Mouse (Mus musculus) cerebral cortex, adult 2 months (tissue): Measurements from ENCODE around the gene Adgrd1.

Experiments
- WGBS: fragments of 180-500 bp; shearing (Covaris S2); methylation state at CpG from one replicate; pipeline ENCODE4 v1.1.7; 2018; 5-methylcytosine and 5-hydroxymethylcytosine counted together

Adgrd1 gene

GRCm38 (mm10) chr5:129093158-129093557 is 3.4 kb upstream of the Adgrd1 start:
- WGBS, result 58% methylated on average over 4 of the region's 4 CpGs

DNA sequence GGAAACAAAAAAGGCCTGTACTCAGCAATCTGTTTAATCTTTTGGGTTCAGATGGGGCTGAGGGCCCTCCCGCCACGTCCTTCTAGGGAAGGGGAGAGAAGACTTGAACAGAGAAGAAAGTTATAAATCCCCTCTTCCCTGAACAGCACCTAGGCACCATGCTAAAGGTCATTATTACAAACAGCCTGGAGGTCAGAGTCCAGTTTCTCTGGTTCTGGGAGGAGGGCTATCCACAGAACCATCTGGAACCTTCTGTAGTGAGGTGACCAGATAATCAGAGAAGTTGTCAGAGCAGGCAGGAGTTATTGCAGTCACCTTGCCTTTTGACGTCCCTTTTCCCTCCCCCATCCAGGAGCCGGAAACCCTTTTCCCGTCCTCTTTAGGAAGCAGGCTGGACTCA is 2.3 kb upstream of the Adgrd1 start:
- 76% methylated on average over 5 of the region's 5 CpGs for WGBS

- 73% methylated on average over 4 of the region's 4 CpGs for WGBS
These were observed 7.5 kb downstream of the Adgrd1 start for GRCm38 (mm10) chr5:129104043-129104442.

DNA sequence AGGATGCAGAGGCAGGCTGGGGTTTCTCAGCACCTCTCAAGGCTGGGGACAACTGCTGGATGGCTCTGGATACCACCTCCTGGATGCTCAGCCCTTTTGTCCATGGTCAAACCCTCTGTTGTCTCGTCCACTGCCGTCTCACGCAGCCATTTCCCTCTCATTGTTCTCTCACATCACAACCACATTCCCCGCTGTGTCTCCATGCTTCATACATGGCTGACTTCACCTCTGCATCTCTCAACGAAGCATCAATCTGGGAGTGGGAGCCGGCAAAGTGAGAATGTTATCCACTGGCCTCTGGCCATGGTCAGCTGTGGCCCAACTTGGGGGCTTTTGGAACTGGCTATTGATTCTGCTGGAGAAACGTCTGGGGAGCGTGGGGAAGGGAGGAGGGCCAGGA is 15.2 kb downstream of the Adgrd1 start:
- 68% methylated on average over 8 of the region's 8 CpGs for WGBS

GRCm38 (mm10) chr5:129113741-129114476 is 17.4 kb downstream of the Adgrd1 start:
- 32% methylated on average over 13 of the region's 13 CpGs for WGBS

DNA sequence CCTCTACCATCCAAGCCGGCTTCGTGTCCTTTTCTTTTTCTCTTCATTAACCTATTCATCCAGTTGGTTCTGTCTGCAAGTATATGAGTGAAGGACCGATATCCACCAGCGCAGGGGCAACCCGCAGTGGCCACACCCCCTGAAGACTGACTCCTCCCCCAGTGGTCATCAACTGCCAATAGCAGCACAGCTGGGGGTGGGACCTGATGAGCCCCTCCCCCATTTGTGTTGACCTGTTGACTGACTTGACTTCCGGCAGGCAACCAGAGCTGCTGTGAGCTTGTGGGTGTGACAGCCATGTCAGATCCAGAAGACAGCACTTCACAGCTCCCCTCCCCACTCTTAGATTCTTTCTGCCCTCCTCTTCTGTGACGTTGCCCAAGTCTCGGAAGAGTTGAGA is 19.7 kb downstream of the Adgrd1 start:
- 74% methylated on average over 8 of the region's 8 CpGs for WGBS

DNA sequence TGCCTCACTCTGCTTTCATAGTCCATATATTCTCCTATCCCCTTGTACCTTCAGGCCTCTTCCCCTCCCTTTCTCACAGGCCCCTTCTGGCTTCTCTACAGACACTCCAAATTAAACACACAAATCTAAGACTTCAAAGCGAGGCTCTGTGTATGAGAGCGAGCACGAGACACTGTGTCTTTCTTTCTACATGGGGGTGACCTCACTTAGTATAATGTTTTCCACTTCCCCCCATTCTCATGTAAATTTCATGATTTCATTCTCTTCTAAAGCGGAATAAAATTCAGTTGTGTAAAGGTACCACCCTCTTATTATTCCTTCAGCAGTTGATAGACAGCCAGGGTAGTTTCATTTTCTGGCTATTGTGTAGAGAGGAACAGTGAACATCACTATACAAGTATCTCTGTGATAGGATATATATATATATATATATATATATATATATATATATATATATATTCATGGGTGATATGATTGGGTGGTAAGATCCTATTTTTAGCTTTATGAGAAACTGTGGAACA is 21.1 kb downstream of the Adgrd1 start:
- WGBS, result 69% methylated on average over 4 of the region's 4 CpGs

DNA sequence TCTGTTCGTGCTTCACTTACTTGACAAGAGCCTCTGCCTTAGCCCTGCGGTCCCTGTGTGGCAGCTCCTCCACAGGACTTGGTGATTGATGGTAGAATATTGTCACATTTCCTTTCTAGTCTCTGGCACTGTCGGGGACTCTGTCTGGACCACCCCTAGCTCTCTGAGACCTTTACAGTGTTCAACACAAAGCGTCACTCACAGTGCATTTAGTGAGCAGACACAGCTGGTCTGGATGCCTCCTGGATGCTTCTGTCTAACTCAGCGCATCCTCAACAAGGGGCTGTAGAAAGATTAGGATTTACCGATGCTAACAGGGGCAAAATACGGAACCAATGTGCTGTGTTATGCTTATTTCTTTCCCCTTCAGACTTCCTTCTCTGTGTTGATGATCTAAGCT is 22.0 kb downstream of the Adgrd1 start:
- WGBS, result 49% methylated on average over 7 of the region's 7 CpGs

DNA sequence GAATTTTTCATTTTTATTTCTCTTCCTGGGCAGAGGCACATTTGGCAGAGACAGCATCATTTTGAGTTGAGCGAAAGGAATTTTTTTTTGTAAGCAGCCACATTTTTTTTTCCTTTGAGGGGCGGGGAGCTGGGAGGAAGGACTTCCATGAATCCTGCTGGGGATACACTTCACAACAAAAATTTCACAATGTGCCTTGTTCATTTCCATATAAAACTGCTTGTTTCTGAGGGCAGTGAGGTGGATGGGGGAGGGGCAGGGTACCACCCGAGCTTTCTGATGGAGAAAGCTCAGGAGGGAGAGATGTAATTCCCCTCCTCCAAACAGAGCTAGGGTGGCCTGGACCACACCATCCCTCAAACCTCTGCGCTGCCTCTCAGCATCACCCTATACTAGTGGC is 22.6 kb downstream of the Adgrd1 start:
- 59% methylated on average over 4 of the region's 4 CpGs for WGBS

DNA sequence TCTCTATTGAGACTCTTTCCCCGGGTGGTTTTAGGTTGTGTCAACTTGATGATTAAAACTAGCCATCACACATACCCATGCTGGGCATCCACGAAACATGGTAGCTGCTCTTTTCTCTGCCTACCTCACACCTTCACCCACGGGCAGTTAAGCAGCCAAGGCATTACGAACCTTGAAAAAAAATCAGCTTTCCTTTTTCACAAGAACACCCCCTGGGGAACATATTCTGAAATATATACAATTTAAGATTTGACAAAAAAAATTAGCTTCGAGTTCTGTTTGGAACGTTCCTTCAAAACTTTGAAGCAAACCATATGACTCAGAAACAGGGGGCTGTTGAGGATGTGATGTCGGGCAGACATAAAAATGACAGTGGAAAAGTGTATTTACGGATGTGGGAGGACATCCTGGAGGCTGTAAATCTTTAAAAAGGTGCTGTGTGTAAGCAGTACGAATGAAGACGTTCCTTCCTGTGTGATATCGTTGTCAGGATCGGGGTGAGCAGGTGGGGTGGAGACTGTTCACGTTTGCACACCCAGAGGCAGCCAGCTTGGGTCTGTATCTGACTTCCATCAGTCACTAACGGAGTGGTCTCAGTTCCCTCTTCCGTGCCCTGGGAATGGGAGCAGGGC is 25.2 kb downstream of the Adgrd1 start:
- 53% methylated on average over 15 of the region's 15 CpGs for WGBS

- WGBS, result 83% methylated on average over 7 of the region's 7 CpGs
These were observed 25.9 kb downstream of the Adgrd1 start for GRCm38 (mm10) chr5:129122491-129122890.

- WGBS, result 31% methylated on average over 11 of the region's 11 CpGs
These were observed 27.7 kb downstream of the Adgrd1 start for GRCm38 (mm10) chr5:129124070-129124828.

- 97% methylated on average over 22 of the region's 22 CpGs for WGBS
These were observed 31.8 kb downstream of the Adgrd1 start for GRCm38 (mm10) chr5:129128310-129128709.

GRCm38 (mm10) chr5:129130301-129130700 is 33.8 kb downstream of the Adgrd1 start:
- WGBS, result 89% methylated on average over 8 of the region's 8 CpGs

GRCm38 (mm10) chr5:129137405-129137804 is 40.9 kb downstream of the Adgrd1 start:
- WGBS, result 51% methylated on average over 5 of the region's 5 CpGs

- WGBS, result 34% methylated on average over 15 of the region's 15 CpGs
These were observed 42.0 kb downstream of the Adgrd1 start for GRCm38 (mm10) chr5:129138576-129138975.

DNA sequence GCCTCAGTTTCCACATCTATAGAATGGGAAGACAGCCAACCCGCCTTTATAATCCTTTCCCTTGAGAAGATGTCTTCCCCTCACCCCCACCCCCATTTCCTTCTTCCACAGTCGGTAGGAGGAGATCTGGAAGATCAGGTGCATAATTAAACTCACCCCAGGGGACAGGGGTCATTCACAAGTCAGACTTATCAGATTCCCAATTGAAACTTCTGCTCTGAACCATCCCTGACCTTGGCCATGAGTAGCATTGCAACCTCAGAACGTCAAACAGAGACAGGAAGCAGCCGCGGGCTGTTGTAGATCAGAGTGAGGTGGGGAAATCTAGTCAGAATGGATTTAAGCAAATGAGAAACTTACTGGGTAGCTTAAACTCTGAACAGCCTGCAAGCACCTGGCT is 46.3 kb downstream of the Adgrd1 start:
- 67% methylated on average over 5 of the region's 5 CpGs for WGBS

- 59% methylated on average over 8 of the region's 8 CpGs for WGBS
These were observed 48.9 kb downstream of the Adgrd1 start for GRCm38 (mm10) chr5:129145307-129145935.

GRCm38 (mm10) chr5:129146892-129147509 is 50.5 kb downstream of the Adgrd1 start:
- 39% methylated on average over 12 of the region's 12 CpGs for WGBS

DNA sequence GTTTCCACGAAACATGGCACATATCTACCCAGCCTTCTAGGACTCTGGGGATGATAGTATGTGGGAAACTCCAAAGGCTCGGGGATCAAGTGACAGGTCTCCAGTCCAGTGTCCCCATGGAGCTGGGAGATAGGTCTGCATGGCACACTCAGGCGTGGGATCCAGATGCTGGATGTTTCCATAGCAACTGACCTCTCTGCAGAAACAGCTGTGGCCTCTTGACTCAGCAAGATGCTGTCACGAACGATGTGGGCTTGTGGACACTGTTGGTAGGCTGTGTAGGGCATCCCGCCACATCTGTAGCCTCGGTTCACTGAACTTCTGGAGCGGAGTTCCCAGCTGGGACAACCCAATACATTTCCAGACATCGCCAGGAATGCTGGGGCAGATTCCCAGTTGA is 51.9 kb downstream of the Adgrd1 start:
- WGBS, result 70% methylated on average over 9 of the region's 9 CpGs
